ENCODE assay signal across 13 mouse cellular contexts in the genomic region with DNA sequence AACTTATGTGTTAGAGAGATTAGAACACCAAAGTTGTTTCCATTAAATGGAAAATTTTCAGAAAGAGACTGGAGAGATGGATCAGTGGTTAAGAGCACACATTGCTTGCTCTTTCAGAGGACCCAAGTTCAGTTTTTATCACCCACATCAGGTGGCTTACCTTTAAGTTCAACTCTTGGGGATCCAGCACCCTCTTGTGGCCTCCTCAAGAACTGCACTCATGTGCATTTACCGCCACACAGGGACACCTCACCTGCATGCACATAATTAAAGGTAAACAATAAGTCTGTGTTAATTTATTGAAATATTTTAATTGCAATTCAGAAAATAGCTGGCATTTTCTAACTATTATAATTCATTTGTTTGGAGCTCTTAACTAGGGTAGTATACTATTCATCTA. TPM values are rescaled to one million over a fixed set of nuclear protein-coding genes. Genes with fewer than 3 reads are reported as not detected.
DNase-seq lines count a peak whose midpoint lies in the region; ATAC-seq and TF ChIP-seq lines count a peak whose summit lies in the region.
"Had no signal": no experiment of that assay in that cellular context is flagged by ENCODE, and none has a peak within 500 bp of the region (broad histone marks: within the 10 kb centered on the region; RNA-seq: fewer than 3 reads in every experiment).

No protein-coding gene starts in this region.

- TF ChIP-seq CTCF in cerebellum, adult 2 months (IDR thresholded peaks at IDR 0.05; ENCODE audit: borderline replicate concordance, insufficient read depth, low read depth, low read length) = peak; percentile 29; the same call in 1 of the 2 replicates
- peak; percentile 58 for TF ChIP-seq CTCF in lung, embryonic 14.5 days (IDR thresholded peaks at IDR 0.05; ENCODE audit: low read depth)

- peaks cover 68% of the 10 kb centered on the region for H3K36me3 ChIP-seq in lung, embryonic 14.5 days (ENCODE audit: insufficient read depth)

- no peaks in the 10 kb centered on the region for H3K4me1 ChIP-seq in cerebellum, adult 2 months (ENCODE audit: control insufficient read depth, insufficient read depth, low read length)
- no peaks in the 10 kb centered on the region for H3K4me1 ChIP-seq in lung, embryonic 14.5 days (ENCODE audit: insufficient read depth)

- H3K9me3 ChIP-seq in lung, embryonic 14.5 days (ENCODE audit: low read depth, low read length) = peaks cover 2% of the 10 kb centered on the region; the same call in 1 of the 2 replicates

- WGBS in cerebellum, adult 2 months = 98% methylated on average over 1 of the region's 1 CpGs
- WGBS in lung, embryonic 14.5 days = 90% methylated on average over 1 of the region's 1 CpGs

- no peak for ATAC-seq in lung, embryonic 14.5 days (ENCODE audit: insufficient read depth)
- ATAC-seq: intestine, embryonic 16.5 days had no signal

- no peak overlapping the region for H3K9ac ChIP-seq in lung, embryonic 14.5 days

- DNase-seq in cerebellum, adult 2 months = no peak
- no peak for DNase-seq in cerebellum, adult 9-11 months
- DNase-seq in lung, embryonic 14.5 days = peak; percentile 14
- DNase-seq in lung, postnatal 14 days = no peak
- peak; percentile 10 for DNase-seq in c-Kit-positive CD71-negative TER-119-negative erythroid progenitor cells, embryonic 14.5 days (ENCODE audit: low read depth)
- peak; percentile 20 for DNase-seq in retina, embryonic 14.5 days (ENCODE audit: low spot score)
- DNase-seq in Muller cell, postnatal 12 days (ENCODE audit: inconsistent ontology term) = no peak
- DNase-seq in spleen, postnatal 36 days (ENCODE audit: low spot score in 2 of 2) = no peak
- DNase-seq: cerebellum, adult 9-10 months; gastrocnemius, postnatal 14 days had no signal

- H3K27ac ChIP-seq in cerebellum, adult 2 months (ENCODE audit: insufficient read depth, low read length) = no peak overlapping the region
- H3K27ac ChIP-seq in lung, embryonic 14.5 days (ENCODE audit: low read depth) = no peak overlapping the region

- H3K4me2 ChIP-seq in lung, embryonic 14.5 days = no peak overlapping the region

- H3K27me3 ChIP-seq in cerebellum, adult 2 months (ENCODE audit: control insufficient read depth, insufficient read depth, low read length) = no peaks in the 10 kb centered on the region
- H3K27me3 ChIP-seq in lung, embryonic 14.5 days (ENCODE audit: insufficient read depth, low read length) = no peaks in the 10 kb centered on the region

- no peak overlapping the region for H3K4me3 ChIP-seq in cerebellum, adult 2 months (replicated peaks; ENCODE audit: insufficient read depth, low read depth, low read length)
- no peak overlapping the region for H3K4me3 ChIP-seq in lung, embryonic 14.5 days (ENCODE audit: low read depth, low read length)

- no peak for TF ChIP-seq POLR2A in cerebellum, adult 2 months (IDR thresholded peaks at IDR 0.05; ENCODE audit: borderline replicate concordance, insufficient read depth, low read length)

RNA-seq across cellular contexts. Expression of a gene that starts 20.7 kb away (rescaled TPM):
- 2.3 and 2.5 TPM in 2 replicates for polyA plus RNA-seq in cerebellum, adult 2 months (2012; rRNA removed)
- polyA plus RNA-seq in lung, embryonic 14.5 days (2014; fragmentation: Nextera tagmentation; extraction: Ambion mirVana) = 218 and 222 TPM in 2 replicates

RNA-seq across cellular contexts. Expression of a gene that starts 37.3 kb away (rescaled TPM):
- polyA plus RNA-seq in cerebellum, adult 2 months (2012; rRNA removed) = 2.0 and 3.3 TPM in 2 replicates
- polyA plus RNA-seq in lung, embryonic 14.5 days (2014; fragmentation: Nextera tagmentation; extraction: Ambion mirVana) = not detected in 2 replicates
- polyA plus RNA-seq: neural tube, embryonic 14.5 days; stomach, embryonic 14.5 days had no signal

Comparison
In these comparisons a context has a peak if more than half of its experiments do, and no peak if none do; other contexts are left out.
1. DNase-seq: peak in lung, embryonic 14.5 days (single experiment), c-Kit-positive CD71-negative TER-119-negative erythroid progenitor cells, embryonic 14.5 days (single experiment) and retina, embryonic 14.5 days (single experiment); none in cerebellum, adult 2 months (0 of 2), cerebellum, adult 9-11 months (single experiment), lung, postnatal 14 days (single experiment), Muller cell, postnatal 12 days (single experiment) and spleen, postnatal 36 days (0 of 2).
2. RNA of a gene that starts 20.7 kb away (polyA plus RNA-seq): 218 to 222 TPM in lung, embryonic 14.5 days; 2.3 to 2.5 TPM in cerebellum, adult 2 months; every median in the first group is over 10 times any median in the second.